8 mouse cellular contexts compared by ENCODE assay signal in the genomic region with DNA sequence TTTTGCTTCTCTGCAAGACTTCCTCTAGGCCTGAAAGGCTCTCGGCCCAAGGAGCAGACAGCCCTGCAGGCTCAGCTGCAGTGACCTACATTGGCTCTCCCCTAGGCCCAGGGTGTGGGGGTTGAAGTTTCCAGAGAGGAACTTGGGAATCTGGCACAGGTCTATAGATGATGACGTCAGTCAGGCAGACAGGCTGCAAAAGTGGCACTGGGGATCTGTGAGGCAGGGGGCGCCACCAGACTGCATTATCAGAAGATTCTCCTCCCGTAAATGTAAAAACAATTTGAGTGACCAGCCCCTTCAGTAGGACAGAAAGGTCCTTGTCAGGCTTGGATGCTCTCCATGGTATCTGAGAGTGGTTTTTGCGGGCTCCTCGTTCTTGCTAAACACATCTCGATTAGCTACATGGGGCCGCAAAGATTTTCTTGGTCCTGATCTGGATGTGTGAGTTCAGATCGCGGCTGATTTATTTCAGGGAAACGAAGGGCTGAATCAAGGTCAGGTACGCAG. TPM values are rescaled to one million over a fixed set of nuclear protein-coding genes. Genes with fewer than 3 reads are reported as not detected.
DNase-seq lines count a peak whose midpoint lies in the region; ATAC-seq lines count a peak whose summit lies in the region.

No protein-coding gene starts in this region.

- H3K4me1 ChIP-seq in embryonic facial prominence, embryonic 10.5 days: peaks cover 80% of the 10 kb centered on the region
- peaks cover 76% of the 10 kb centered on the region for H3K4me1 ChIP-seq in limb, embryonic 13.5 days
- peaks cover 66% of the 10 kb centered on the region for H3K4me1 ChIP-seq in midbrain, embryonic 15.5 days
- peaks cover 65% of the 10 kb centered on the region for H3K4me1 ChIP-seq in stomach, embryonic 16.5 days (ENCODE audit: control insufficient read depth, insufficient read depth, low read length)

- H3K36me3 ChIP-seq in embryonic facial prominence, embryonic 10.5 days (replicated peaks): no peaks in the 10 kb centered on the region
- no peaks in the 10 kb centered on the region for H3K36me3 ChIP-seq in limb, embryonic 13.5 days
- no peaks in the 10 kb centered on the region for H3K36me3 ChIP-seq in midbrain, embryonic 15.5 days (replicated peaks)
- no peaks in the 10 kb centered on the region for H3K36me3 ChIP-seq in stomach, embryonic 16.5 days (ENCODE audit: control insufficient read depth, insufficient read depth, low read length)

- H3K9me3 ChIP-seq in embryonic facial prominence, embryonic 10.5 days: no peaks in the 10 kb centered on the region
- no peaks in the 10 kb centered on the region for H3K9me3 ChIP-seq in limb, embryonic 13.5 days
- H3K9me3 ChIP-seq in midbrain, embryonic 15.5 days: no peaks in the 10 kb centered on the region
- H3K9me3 ChIP-seq in stomach, embryonic 16.5 days (replicated peaks; ENCODE audit: control insufficient read depth, low read length): no peaks in the 10 kb centered on the region

- DNase-seq in urinary bladder, postnatal 14 days (ENCODE audit: low spot score): peak; percentile 71
- no peak for DNase-seq in urinary bladder, adult 2 months (ENCODE audit: low spot score)
- peak; percentile 73 for DNase-seq in embryonic facial prominence, embryonic 10.5 days (ENCODE audit: low spot score)
- peak; percentile 92 to 94 for DNase-seq in heart, adult 18-20 months
- DNase-seq in kidney, adult 11 months: peak; percentile 88

- H3K4me2 ChIP-seq in limb, embryonic 13.5 days (replicated peaks): peak overlapping the region; percentile 44
- peak overlapping the region; percentile 38 for H3K4me2 ChIP-seq in midbrain, embryonic 15.5 days
- peak overlapping the region; percentile 49 for H3K4me2 ChIP-seq in stomach, embryonic 16.5 days (ENCODE audit: low read depth, low read length)

- peak overlapping the region; percentile 44; the same call in 1 of the 2 replicates for H3K4me3 ChIP-seq in embryonic facial prominence, embryonic 10.5 days
- H3K4me3 ChIP-seq in limb, embryonic 13.5 days: 0 out of 2 replicates have a peak overlapping the region, but pooled peaks have one; percentile 10
- H3K4me3 ChIP-seq in midbrain, embryonic 15.5 days: peak overlapping the region; percentile 2; the same call in 1 of the 2 replicates
- H3K4me3 ChIP-seq in stomach, embryonic 16.5 days (replicated peaks; ENCODE audit: low read length): 0 out of 2 replicates have a peak overlapping the region, but pooled peaks have one; percentile 20

- H3K27ac ChIP-seq in embryonic facial prominence, embryonic 10.5 days (replicated peaks): peak overlapping the region; percentile 82
- H3K27ac ChIP-seq in limb, embryonic 13.5 days: peak overlapping the region; percentile 86
- H3K27ac ChIP-seq in midbrain, embryonic 15.5 days: peak overlapping the region; percentile 77
- H3K27ac ChIP-seq in stomach, embryonic 16.5 days (ENCODE audit: low read length): peak overlapping the region; percentile 78

- peaks cover 6% of the 10 kb centered on the region; the same call in 1 of the 2 replicates for H3K27me3 ChIP-seq in embryonic facial prominence, embryonic 10.5 days (replicated peaks; ENCODE audit: low read depth, poor library complexity, severe bottlenecking)
- H3K27me3 ChIP-seq in limb, embryonic 13.5 days: no peaks in the 10 kb centered on the region
- H3K27me3 ChIP-seq in midbrain, embryonic 15.5 days (replicated peaks): no peaks in the 10 kb centered on the region
- no peaks in the 10 kb centered on the region for H3K27me3 ChIP-seq in stomach, embryonic 16.5 days (ENCODE audit: control insufficient read depth, insufficient read depth, low read length)

- 13% methylated on average over 12 of the region's 12 CpGs for WGBS in embryonic facial prominence, embryonic 10.5 days
- 10% methylated on average over 12 of the region's 12 CpGs for WGBS in limb, embryonic 13.5 days
- 8% methylated on average over 12 of the region's 12 CpGs for WGBS in midbrain, embryonic 15.5 days
- WGBS in stomach, embryonic 16.5 days: 4% methylated on average over 12 of the region's 12 CpGs

- no peak overlapping the region for H3K9ac ChIP-seq in limb, embryonic 13.5 days
- no peak overlapping the region for H3K9ac ChIP-seq in midbrain, embryonic 15.5 days
- peak overlapping the region; percentile 65; the same call in 1 of the 2 replicates for H3K9ac ChIP-seq in stomach, embryonic 16.5 days (ENCODE audit: low read length)

- ATAC-seq in limb, embryonic 13.5 days (ENCODE audit: low FRiP score, low read depth): no peak
- ATAC-seq in midbrain, embryonic 15.5 days (replicated peaks): 0 out of 2 replicates have a peak, but pooled peaks have one; percentile 18
- peak; percentile 5; the same call in 1 of the 2 replicates for ATAC-seq in stomach, embryonic 16.5 days (ENCODE audit: insufficient read depth, low FRiP score)

RNA-seq across cellular contexts. Expression of a gene that starts 9.5 kb away (rescaled TPM):
- 57.0 and 58.7 TPM in 2 replicates for polyA plus RNA-seq in urinary bladder, adult 2 months (2012; rRNA removed)
- 23.4 and 23.5 TPM in 2 replicates for polyA plus RNA-seq in embryonic facial prominence, embryonic 10.5 days (2016; fragmentation: Nextera tagmentation; extraction: Ambion mirVana)
- 10 to 100 TPM; 71.7 to 73.3 TPM for total RNA-seq in heart, adult 18-20 months (2021)
- 28.9 and 29.2 TPM in 2 replicates for polyA plus RNA-seq in limb, embryonic 13.5 days (2015; fragmentation: Nextera tagmentation; extraction: Ambion mirVana)
- polyA plus RNA-seq in midbrain, embryonic 15.5 days (2015; fragmentation: Nextera tagmentation; extraction: Ambion mirVana): 33.2 and 33.6 TPM in 2 replicates
- polyA plus RNA-seq in stomach, embryonic 16.5 days (2015; fragmentation: Nextera tagmentation; extraction: Ambion mirVana): 18.0 and 18.4 TPM in 2 replicates

RNA-seq across cellular contexts. Expression of a gene that starts 10.7 kb away (rescaled TPM):
- polyA plus RNA-seq in urinary bladder, adult 2 months (2012; rRNA removed): 119 and 219 TPM in 2 replicates
- 1.1 and 1.8 TPM in 2 replicates for polyA plus RNA-seq in embryonic facial prominence, embryonic 10.5 days (2016; fragmentation: Nextera tagmentation; extraction: Ambion mirVana)
- total RNA-seq in heart, adult 18-20 months (2021): 10 to 100 TPM; 54.2 to 67.6 TPM
- 0.93 and 1.1 TPM in 2 replicates for polyA plus RNA-seq in limb, embryonic 13.5 days (2015; fragmentation: Nextera tagmentation; extraction: Ambion mirVana)
- 3.4 and 3.9 TPM in 2 replicates for polyA plus RNA-seq in midbrain, embryonic 15.5 days (2015; fragmentation: Nextera tagmentation; extraction: Ambion mirVana)
- polyA plus RNA-seq in stomach, embryonic 16.5 days (2015; fragmentation: Nextera tagmentation; extraction: Ambion mirVana): 2.6 and 4.1 TPM in 2 replicates

RNA-seq across cellular contexts. Expression of a gene that starts 18.9 kb away (rescaled TPM):
- polyA plus RNA-seq in urinary bladder, adult 2 months (2012; rRNA removed): 24.7 and 29.5 TPM in 2 replicates
- polyA plus RNA-seq in embryonic facial prominence, embryonic 10.5 days (2016; fragmentation: Nextera tagmentation; extraction: Ambion mirVana): 47.5 and 48.3 TPM in 2 replicates
- total RNA-seq in heart, adult 18-20 months (2021): 10 to 100 TPM; 17.2 to 19.3 TPM
- 39.5 and 40.0 TPM in 2 replicates for polyA plus RNA-seq in limb, embryonic 13.5 days (2015; fragmentation: Nextera tagmentation; extraction: Ambion mirVana)
- polyA plus RNA-seq in midbrain, embryonic 15.5 days (2015; fragmentation: Nextera tagmentation; extraction: Ambion mirVana): 56.3 and 57.7 TPM in 2 replicates
- polyA plus RNA-seq in stomach, embryonic 16.5 days (2015; fragmentation: Nextera tagmentation; extraction: Ambion mirVana): 25.1 and 26.3 TPM in 2 replicates

RNA-seq across cellular contexts. Expression of a gene that starts 45.4 kb away (rescaled TPM):
- polyA plus RNA-seq in urinary bladder, adult 2 months (2012; rRNA removed): 62.2 and 88.1 TPM in 2 replicates
- polyA plus RNA-seq in embryonic facial prominence, embryonic 10.5 days (2016; fragmentation: Nextera tagmentation; extraction: Ambion mirVana): 8.8 and 9.1 TPM in 2 replicates
- 100 to 1,000 TPM in 1 of 2 experiments, 10 to 100 TPM in 1; 99.7 to 103 TPM for total RNA-seq in heart, adult 18-20 months (2021)
- 34.1 and 34.3 TPM in 2 replicates for polyA plus RNA-seq in limb, embryonic 13.5 days (2015; fragmentation: Nextera tagmentation; extraction: Ambion mirVana)
- polyA plus RNA-seq in midbrain, embryonic 15.5 days (2015; fragmentation: Nextera tagmentation; extraction: Ambion mirVana): 151 and 158 TPM in 2 replicates
- 32.9 and 37.8 TPM in 2 replicates for polyA plus RNA-seq in stomach, embryonic 16.5 days (2015; fragmentation: Nextera tagmentation; extraction: Ambion mirVana)

RNA-seq across cellular contexts. Expression of a gene that starts 50.8 kb away (rescaled TPM):
- polyA plus RNA-seq in urinary bladder, adult 2 months (2012; rRNA removed): 56.6 and 66.4 TPM in 2 replicates
- polyA plus RNA-seq in embryonic facial prominence, embryonic 10.5 days (2016; fragmentation: Nextera tagmentation; extraction: Ambion mirVana): 1.4 and 1.8 TPM in 2 replicates
- total RNA-seq in heart, adult 18-20 months (2021): under 1 TPM; 0.72 to 0.82 TPM
- polyA plus RNA-seq in limb, embryonic 13.5 days (2015; fragmentation: Nextera tagmentation; extraction: Ambion mirVana): 4.2 and 4.4 TPM in 2 replicates
- polyA plus RNA-seq in midbrain, embryonic 15.5 days (2015; fragmentation: Nextera tagmentation; extraction: Ambion mirVana): 9.1 and 9.2 TPM in 2 replicates
- polyA plus RNA-seq in stomach, embryonic 16.5 days (2015; fragmentation: Nextera tagmentation; extraction: Ambion mirVana): 6.5 and 7.8 TPM in 2 replicates

Comparison
In these comparisons a context has a peak if more than half of its experiments do, and no peak if none do; other contexts are left out.
1. RNA of a gene that starts 10.7 kb away (polyA plus RNA-seq): 119 to 219 TPM in urinary bladder, adult 2 months; 3.4 to 3.9 TPM in midbrain, embryonic 15.5 days, 2.6 to 4.1 TPM in stomach, embryonic 16.5 days, 1.1 to 1.8 TPM in embryonic facial prominence, embryonic 10.5 days and 0.93 to 1.1 TPM in limb, embryonic 13.5 days; every median in the first group is over 10 times any median in the second.
2. Peak in every context shown above with its lines, with median percentiles within 50 percentile points of each other: H3K27ac ChIP-seq, H3K4me3 ChIP-seq and H3K4me2 ChIP-seq.